Mouse (Mus musculus): ENCODE measurements around the gene Dnajc6.
A peak's percentile ranks its signal among the peaks of the same experiment; 100 is the strongest.

Dnajc6 gene

DNA sequence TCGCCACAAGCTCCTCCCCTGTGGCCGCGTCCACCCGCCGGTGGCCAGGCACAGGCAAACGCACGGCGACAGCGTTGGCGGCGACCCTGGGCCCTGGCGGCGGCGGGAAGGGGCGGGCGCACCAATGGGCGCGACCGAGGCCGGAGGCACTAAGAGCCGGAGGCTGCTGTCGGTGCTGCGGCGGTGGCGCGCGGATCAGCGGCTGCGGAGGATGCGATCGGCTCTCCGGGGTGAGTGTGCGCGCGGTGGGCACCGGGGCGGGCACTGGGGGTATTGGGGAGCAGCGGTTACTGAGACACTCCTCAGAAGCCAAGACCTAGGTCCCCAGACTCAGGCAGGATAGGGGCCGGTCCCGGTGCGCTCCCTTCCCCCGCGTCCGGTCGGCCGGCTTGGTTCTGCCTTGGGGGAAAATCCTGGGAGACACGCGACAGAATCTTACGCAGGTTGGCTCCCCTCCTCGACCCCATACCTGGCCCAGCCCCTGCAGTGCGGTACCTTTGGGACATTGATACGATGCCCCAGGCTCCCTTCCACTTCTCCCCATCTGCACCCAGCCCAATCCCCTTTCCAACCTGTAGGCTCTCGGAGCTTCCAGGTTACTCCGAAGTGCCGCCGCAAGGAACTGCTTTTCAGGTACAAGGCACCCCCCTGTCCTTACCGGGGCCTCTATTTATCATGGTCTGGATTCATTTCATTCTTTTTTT, at the start of gene Dnajc6:
Gene Dnajc6 (plus strand): TSS at position 115 of the 704 bp plus-strand sequence.
- peak; percentile 65 to 80 for DNase-seq (ENCODE audit: inconsistent age in 2 of 2, low spot score in 1 of 2)

DNA sequence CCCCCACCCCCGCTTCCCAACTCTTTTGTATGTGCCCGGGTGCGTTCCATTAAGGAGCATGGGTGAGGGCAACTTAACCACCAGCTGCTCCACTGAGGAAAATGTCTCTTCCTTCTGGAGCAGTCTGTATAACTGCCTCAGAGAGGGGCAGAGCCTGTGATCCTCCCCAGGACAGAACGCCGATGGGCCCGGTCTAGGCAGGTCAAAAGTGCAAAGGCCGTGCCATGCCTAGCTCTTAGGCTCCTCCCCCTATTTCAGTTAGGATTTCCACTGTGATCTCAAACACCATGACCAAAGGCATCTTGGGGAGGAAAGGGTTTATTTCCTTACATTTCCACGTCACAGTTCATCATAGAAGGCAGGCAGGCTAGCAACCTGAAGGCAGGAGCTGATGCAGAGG, 47.7 kb upstream of the Dnajc6 start:
- no peak for DNase-seq (ENCODE audit: inconsistent age in 2 of 2, low spot score in 1 of 2)

DNA sequence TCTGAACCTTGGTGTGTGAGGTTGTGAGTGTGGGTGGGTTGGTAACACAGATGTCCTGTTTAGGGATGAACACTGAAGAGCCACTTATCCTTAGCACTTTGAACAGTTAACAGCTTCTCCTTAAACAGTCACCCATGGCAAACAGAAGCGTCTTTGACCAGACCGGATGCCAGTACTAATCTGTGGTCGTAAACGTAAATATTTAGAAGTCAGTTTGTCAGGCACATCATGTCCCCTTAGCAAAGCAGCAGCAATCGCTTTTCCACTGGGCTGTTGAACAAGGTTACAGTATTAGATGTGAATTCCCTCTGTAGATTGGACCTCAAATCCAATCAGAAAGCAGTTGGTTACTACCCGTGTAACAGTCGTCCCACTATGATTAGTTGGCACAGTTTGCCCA, 47.1 kb upstream of the Dnajc6 start:
- DNase-seq (ENCODE audit: inconsistent age in 2 of 2, low spot score in 1 of 2), result no peak

DNA sequence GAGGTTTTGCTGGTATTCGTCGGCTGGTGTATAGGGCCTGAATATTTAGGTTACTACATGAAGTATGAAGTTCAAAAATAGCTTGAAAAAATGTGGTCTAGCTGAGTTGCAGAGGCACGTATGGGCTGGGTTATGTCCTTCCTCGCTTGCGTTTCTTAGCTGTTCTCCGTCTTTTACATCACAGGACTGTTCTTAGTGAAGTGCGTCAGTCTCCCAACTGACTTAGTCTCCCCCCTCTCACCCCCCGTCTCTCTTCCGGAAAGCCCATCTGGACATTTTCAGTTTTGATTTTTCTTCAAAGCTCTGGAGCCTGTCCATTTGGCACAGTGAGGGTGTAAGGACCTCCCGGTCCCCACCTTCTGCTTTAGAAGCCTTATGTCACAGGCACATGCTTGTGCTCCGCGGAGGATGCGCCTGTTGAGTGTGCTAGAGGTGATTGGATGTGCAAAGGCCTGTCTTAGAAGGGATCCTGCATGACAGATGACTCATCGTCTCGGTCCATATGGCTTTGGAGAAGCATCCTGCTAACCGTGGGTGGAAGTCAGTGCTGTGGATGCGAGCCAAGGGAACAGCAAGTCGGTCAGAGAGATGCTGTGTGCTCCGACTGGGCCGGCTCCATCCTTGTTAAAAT, 46.2 kb upstream of the Dnajc6 start:
- no peak for DNase-seq (ENCODE audit: inconsistent age in 2 of 2, low spot score in 1 of 2)

DNA sequence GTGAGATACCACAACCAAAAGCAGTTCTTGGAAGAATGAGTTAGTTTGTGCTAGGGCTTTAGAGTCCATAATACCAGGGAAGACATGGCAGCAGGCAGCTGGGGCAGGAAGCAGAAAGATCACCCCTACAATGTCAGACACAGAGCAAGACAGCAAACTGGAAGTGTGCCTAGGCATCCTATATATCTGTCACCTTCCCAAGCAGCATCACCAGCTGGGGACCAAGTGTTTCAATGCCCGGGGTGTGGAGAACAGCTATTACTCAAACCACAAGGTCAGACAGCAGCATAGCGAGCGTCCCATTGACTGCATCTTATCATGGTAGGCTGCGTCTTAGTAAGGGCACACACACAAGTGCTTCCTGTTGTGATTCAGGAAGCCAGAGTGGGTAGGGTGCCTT, 45.4 kb upstream of the Dnajc6 start:
- DNase-seq (ENCODE audit: inconsistent age in 2 of 2, low spot score in 1 of 2), result no peak

DNA sequence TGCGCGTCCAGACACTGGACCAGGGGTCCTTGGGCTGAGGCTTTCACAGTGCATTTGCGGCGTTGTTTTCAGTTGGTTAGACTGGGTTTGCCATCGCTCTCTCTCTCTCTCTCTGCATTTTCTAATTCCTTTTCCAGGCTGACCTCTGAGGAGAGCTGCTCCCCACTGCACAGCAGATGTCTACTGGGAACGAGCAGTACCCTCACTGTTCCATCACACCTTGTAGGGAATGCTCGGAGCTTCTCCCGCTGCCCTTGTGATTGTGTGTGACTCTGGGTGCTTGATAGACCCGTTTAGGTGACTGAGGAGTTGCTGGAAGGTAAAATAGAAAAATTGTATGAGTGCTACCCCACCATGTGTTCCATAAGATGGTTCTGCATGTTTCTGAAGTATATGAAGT, 43.6 kb upstream of the Dnajc6 start:
- no peak for DNase-seq (ENCODE audit: inconsistent age in 2 of 2, low spot score in 1 of 2)

DNA sequence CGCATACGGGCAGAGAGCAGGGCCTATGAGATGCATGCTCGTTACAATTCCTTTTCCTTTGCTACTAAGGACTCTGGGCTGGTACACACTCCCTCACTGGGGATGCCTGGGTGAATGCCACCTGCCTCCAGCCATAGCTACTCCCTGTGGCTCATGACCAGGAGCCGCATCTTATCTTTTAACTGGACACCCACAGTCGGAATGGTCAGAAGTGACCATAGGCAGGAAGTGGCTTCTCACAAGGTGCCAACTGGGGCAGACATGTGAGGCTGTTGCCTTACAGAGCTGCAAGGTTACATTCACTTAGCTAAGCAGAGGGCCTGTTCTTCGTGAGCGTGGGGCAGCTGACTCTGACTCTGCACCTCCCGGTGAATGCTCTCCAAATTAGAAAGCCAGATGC, 39.3 kb upstream of the Dnajc6 start:
- no peak for DNase-seq (ENCODE audit: inconsistent age in 2 of 2, low spot score in 1 of 2)

DNA sequence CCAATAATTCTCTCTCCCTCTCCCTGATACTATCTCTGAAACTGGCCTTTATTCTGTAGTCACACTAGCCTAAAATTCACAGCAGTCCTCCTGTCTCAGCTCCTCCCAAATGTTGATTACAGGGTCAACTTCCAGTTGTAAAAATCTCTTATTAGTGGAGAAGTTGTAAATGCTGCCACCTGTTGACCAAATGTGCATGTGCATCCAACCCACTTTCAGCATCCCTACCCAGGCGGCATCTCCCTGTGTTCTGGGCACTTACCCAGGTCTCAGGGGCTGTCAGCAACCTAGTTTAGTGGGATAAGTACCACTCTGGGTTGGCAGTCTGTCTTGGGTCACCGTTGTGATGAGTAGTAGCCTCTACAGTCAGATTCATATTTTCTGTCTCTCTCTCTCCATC, 38.1 kb upstream of the Dnajc6 start:
- DNase-seq (ENCODE audit: inconsistent age in 2 of 2, low spot score in 1 of 2), result peak; percentile 42 to 86

DNA sequence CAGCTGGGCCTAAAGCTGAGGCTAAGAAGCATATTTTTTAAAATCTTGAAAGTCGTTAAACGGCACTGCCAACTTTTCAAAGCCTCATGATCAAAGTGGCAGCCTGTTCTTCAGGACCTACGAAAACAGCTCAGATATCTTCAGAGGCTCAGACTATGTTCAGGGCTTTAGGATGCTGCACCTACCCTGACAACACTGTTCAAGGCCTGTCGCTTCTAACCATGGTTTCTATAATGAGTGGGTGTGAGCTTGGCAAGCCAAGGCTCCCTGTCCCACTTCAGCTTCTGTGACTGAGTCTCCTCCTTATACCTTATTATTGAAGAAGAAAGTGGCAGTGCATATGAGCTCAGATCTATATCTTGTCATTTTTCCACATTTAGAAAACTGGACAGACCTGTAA, 37.1 kb upstream of the Dnajc6 start:
- DNase-seq (ENCODE audit: inconsistent age in 2 of 2, low spot score in 1 of 2), result no peak

DNA sequence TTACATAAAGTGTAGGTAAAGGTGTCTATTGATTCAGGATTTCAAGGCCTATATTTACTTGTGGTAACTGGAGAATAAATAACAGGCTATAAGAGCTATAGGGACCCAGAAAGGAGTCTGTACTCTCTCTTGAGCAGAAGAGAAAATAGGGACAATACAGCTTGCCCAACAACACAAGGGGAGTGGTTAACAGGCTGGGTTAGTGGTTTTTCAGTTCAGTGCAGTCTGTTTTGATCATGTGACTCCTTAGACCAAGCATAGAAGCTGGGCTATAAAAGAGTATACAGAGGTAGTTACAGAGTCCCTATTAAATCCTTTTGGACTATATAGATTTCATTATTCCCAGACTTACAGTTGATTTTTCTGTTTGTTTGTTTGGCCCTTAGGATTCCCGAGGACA, 36.3 kb upstream of the Dnajc6 start:
- no peak for DNase-seq (ENCODE audit: inconsistent age in 2 of 2, low spot score in 1 of 2)

DNA sequence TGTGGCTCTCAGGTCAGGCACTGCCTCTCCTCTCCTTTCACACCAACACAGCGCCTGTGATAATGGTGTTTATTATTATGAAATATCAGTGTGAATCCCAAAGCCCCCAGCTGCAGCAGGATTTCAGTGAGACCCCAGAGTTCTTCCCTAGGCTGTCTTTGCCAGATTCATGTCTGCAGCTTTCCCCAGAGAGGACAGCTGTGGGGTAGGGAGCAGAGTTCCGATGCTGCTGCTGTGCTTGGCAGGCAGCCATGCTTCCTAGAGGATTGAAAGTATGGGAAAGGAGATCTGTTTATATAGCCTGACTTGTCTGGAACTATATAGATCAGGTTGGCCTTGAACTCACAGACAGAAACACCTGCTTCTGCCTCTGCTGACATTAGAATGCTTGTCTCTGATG, 34.4 kb upstream of the Dnajc6 start:
- DNase-seq (ENCODE audit: inconsistent age in 2 of 2, low spot score in 1 of 2), result no peak

DNA sequence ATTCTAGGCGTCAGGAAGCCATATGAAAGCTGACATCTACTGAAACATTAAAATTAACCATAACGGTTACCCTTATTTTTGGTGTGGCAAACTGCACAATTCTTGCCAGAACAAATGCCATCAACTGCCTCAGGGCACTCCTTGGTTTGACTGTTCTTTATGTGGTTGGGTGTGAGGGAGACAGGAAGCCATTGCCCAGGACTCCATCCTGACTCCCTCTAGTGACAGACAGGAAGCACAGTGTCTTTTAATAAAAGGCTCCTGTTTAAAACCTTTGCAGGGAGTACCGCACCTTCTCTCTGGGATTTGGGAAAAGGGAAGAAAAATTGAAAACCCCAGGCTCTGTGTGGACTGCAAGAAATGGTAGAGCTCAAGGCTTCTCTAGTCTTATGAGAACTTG, 30.2 kb upstream of the Dnajc6 start:
- DNase-seq (ENCODE audit: inconsistent age in 2 of 2, low spot score in 1 of 2), result no peak

DNA sequence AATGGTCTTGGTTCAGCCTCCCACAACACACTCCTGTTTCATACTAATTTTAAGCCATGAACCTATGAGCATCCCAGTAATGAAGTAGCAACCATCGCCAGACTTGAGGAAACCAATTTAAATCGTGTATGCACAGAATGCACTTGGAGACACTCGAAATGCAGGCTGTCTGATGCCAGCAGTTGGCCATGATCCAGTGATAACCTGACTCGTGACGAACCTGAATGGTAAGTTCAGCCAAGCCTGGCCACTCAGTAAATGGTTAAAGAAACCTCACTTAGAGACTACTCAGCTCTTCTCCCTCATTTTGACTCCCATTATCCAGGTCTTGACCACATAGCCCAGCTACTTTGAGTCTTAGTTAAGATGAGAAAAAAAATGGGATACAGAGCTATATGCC, 27.2 kb upstream of the Dnajc6 start:
- no peak for DNase-seq (ENCODE audit: inconsistent age in 2 of 2, low spot score in 1 of 2)

DNA sequence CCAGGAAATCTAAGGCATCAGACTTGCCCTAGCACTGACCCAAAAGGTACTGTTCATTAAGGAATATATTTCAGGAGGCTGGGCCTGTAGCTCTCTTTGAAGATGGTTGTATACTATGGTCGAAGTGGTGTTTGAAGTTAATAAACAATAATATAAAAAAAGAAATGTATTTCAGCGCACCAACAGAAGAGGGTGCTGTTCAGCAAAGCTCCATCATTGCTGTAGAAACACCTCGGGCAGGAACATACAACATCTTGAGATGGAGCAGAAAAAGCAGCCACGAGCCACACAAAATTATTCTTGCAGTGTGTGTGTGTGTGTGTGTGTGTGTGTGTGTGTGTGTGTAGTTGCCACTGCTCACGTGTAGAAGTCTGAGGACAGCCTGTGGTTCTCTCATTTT, 25.9 kb upstream of the Dnajc6 start:
- DNase-seq (ENCODE audit: inconsistent age in 2 of 2, low spot score in 1 of 2), result peak in 1 of 2 experiments; percentile 44

DNA sequence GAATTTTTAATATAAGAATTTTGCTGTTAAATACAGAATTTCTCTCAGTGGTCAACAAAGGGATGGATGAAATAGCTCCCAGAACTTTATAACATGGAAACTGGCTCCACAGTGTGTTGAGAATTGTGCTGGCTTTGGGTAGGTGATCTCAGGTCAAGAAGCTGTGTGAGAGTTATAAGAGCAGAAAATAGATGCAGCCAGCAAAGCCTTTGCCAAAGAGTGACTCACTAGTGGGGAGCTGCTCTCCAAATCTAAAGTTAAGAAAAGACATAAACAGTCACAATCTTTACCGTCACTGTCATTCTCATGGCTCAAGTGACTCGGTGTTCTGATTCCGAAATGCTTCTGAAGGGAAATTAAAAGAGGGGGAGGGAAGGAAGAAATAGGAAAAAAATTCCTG, 23.7 kb upstream of the Dnajc6 start:
- no peak for DNase-seq (ENCODE audit: inconsistent age in 2 of 2, low spot score in 1 of 2)

DNA sequence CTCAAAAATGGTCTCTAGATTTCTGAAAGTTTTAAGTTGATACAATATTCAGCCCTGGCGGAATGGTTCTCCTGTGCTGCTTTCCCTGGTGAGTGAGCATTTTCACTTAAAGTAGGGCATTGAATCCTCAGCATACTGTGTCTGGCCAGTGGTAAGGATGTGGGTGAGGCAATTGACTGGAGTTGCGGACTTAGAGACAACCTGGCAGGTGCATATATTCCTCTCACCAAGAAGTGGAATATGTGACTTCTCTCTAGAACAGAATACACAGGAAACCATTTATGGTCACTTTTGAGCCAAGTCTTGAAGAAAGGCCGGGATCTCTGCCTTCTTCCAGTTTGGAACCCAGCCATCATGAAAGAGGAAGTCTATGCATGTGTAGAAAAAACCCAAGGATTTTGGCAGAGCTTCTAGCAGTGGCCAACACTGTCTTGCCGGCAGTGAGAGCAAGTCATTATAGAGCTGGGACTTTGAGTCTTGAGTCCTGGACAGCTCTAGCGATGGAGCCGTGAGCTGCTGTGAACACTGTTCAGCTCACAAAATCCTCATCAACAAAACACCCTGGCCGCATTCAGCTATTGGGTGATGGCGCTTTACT, 6.0 kb upstream of the Dnajc6 start:
- no peak for DNase-seq (ENCODE audit: inconsistent age in 2 of 2, low spot score in 1 of 2)

DNA sequence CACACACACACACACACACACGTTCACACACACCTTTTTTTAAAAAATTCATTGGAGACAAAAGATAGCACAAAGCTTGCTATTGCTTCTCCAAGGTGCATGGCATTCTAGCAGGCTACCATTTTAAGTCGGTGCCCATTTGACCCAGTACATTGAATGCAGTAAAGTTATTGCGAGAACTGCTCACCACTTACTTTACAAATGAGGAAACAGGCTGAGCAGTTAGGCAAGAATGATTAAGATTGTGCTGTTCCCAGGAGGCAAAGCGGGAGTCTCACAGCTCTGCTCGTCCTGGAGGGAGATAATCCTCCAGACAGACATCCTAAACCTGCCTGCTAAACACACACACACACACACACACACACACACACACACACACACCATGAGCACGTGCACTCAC, 4.7 kb upstream of the Dnajc6 start:
- DNase-seq (ENCODE audit: inconsistent age in 2 of 2, low spot score in 1 of 2), result no peak

DNA sequence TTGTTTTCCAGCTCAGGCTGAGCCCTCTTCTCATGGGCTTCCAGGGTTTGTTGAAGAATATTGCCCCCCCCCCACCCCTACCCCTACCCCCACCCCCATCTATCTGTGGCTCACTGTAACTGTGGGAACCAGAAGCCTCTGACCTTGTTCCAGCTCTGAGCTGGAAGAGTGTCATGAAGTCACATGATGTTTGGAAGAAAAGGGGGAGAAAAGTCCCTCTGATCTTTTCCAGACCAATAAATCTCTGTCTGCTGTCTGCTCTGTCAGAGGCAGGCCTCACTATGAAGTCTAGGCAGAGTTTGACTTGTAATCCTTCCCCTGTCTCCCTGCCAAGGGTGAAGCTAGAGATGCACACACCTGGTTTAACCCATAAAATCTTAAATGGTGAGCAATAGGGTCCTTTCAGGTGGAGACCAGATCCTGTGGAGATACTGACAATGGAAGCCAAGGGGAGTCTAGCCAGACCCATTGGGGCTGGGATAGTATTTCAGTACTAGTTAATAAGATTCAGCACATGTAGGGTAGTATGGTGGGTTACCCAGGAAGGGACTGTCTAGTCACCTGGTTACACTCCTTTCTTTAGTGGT, 2.7 kb upstream of the Dnajc6 start:
- DNase-seq (ENCODE audit: inconsistent age in 2 of 2, low spot score in 1 of 2), result peak; percentile 59 to 72

DNA sequence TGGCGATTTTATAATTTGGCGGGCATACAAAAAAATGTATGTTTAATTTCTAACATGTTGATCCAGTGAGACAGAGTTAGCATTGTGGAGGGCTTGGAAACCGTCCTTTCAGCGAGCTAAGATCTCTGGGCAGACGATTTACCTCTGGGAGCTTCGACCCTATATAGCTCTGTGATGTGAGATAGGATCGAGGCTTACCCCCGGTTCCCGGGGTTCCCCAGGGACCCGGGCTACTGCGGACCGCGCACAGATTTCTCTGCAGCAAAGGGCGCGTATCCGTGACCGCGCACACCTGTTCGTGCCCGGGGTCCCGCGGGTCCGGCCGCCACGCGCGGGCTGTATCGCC, 287 bp upstream of the Dnajc6 start:
- no peak for DNase-seq (ENCODE audit: inconsistent age in 2 of 2, low spot score in 1 of 2)

DNA sequence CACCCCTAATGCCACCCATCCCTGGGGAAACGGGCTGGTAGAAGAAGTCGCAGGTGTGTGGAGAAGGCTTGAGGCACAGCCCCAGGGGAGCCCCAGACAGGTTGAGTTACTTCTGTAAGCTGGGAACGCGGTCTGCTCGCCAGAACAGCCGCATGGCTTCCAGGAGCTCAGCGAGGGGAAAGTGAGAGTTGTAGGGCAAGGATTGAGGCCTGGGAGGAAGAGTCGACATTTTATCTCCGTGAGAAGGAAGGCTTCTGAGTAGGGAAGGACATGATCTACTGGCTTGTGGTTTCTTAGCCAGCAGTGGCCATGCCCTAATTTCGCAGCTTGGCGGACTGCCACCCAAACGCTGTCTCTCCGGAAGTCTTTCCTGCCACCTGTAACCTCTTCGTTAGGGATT, 888 bp downstream of the Dnajc6 start:
- DNase-seq (ENCODE audit: inconsistent age in 2 of 2, low spot score in 1 of 2), result peak; percentile 71 to 83

DNA sequence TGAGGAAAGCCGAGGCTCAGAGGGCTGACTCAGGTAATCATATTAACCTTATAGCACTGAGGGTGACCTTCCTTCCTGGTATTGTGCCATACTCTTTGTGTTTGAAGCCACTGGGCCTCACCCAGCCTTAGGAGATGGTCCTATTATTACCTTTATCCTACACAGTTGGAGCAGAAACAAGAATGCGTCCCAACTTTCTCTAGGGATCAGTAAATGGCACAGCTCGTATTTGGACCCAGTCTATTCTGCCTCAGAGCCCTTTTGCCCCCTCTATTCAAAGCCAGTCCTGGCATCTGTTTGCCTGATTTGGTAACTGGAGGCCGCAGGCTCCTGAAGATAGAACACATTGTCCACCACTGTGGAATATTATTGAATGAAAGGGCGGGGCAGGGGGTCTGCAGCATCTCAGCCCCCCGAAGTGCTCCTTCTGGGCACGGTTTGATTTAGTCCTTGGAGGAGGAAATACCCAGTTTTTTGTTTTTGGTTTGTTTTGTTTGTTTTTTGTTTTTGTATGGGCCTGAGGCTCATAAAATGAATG, 8.1 kb downstream of the Dnajc6 start:
- no peak for DNase-seq (ENCODE audit: inconsistent age in 2 of 2, low spot score in 1 of 2)

DNA sequence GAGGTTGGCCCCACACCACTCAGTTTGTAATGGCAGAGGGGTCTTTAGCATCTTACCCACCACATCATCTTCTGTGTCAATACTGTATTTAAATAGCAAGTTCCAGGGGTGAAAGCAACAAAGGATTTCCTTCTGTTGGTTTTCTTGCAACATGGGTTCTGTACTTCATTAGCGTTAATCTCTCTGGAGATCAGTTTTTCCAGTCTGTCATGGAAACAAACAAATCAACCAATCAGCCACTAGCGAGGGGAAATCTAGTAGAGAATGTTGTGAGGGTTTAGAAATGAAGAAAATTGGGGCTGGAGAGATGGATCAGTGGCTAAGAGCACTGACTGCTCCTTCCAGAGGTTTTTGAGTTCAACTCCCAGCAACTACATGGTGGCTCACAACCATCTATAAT, 9.5 kb downstream of the Dnajc6 start:
- DNase-seq (ENCODE audit: inconsistent age in 2 of 2, low spot score in 1 of 2), result no peak

All from adrenal gland, adult (tissue).